Mouse (Mus musculus) liver, embryonic 14.5 days (tissue): ENCODE measurements around the gene Pnmal1.

Source experiments
- CTCF ChIP-seq: IDR thresholded peaks from 2 replicates; pipeline ENCODE4 v1.5.1; 2016; ENCODE audit warnings: antibody characterized with exemption, low read depth, control low read depth
- EP300 ChIP-seq: IDR thresholded peaks from 2 replicates; pipeline ENCODE4 v1.6.1; 2016; ENCODE audit warnings: antibody characterized with exemption, low read depth

DNA sequence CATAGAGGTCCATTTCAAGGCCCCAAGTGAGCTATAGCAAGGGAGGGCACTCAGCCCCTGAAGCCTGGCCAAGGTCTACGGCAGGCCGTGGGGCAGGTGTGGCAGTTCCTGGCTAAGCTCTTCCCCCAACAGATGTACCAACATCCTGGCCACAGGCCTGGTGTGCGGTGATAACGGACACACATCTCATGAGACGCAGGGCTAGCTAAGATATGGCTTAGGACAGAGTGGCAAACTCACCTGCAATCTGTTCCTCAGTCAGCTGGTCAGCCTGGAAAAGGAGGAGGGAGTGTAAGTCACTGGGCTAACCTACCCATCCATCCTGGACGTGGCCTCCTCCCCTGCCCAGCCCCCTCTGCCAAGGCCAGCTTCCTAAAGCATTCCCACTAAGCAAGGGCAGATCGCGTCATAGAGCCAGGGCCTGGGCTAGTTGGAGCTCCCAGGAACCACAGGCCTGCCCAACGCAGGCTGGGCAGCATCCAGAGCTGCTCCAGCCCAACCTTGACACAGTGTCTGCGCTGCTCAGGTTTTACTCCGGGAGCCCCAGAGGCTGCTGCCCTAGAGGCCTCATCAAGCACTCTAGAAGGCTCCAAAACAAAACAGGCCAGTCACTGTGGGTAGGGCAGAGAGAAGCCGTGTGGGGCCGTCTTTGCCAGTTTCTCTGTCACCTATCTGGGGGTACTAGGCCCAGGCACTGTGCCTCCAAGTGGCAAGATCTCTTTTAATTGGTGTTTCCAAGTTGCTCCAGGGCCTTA lies 39.9 kb upstream of the Pnmal1 start:
- no peak for TF ChIP-seq CTCF
- peak; percentile 57 for TF ChIP-seq EP300
